Mouse (Mus musculus): ENCODE results near the gene Fam129c. TPM values are rescaled to one million over a fixed set of nuclear protein-coding genes. Genes with fewer than 3 reads are reported as not detected.

Gene Fam129c
- polyA plus RNA-seq (2012; rRNA removed) = 4.8 and 5.4 TPM in 2 replicates

- DNase-seq = no peak
- Histone ChIP-seq H3K4me3 (replicated peaks; ENCODE audit: extremely low read depth, low read depth, low read length) (no peak within 1 kb of the TSS), H3K4me1 (ENCODE audit: control insufficient read depth, insufficient read depth, low read length) (peaks cover 9% of the 10 kb centered on the region)
- TF ChIP-seq CTCF (IDR thresholded peaks at IDR 0.05; ENCODE audit: insufficient read depth, low read length) (no peak), POLR2A (IDR thresholded peaks at IDR 0.05; ENCODE audit: borderline replicate concordance, extremely low read depth, low read depth, low read length) (no peak)
- 82% methylated on average over 3 of the region's 3 CpGs for WGBS
These were observed at the start of gene Fam129c for GRCm38 (mm10) chr8:71597451-71597850. TSS of gene Fam129c (plus strand) at chr8:71597648.

GRCm38 (mm10) chr8:71550754-71551153 lies 46.7 kb upstream of the Fam129c start:
- 57% methylated on average over 7 of the region's 7 CpGs for WGBS
- DNase-seq = no peak
- H3K4me3 ChIP-seq (replicated peaks; ENCODE audit: extremely low read depth, low read depth, low read length) = no peak overlapping the region
- H3K4me1 ChIP-seq (ENCODE audit: control insufficient read depth, insufficient read depth, low read length) = peaks cover 3% of the 10 kb centered on the region
- TF ChIP-seq CTCF (IDR thresholded peaks at IDR 0.05; ENCODE audit: insufficient read depth, low read length) (no peak), POLR2A (IDR thresholded peaks at IDR 0.05; ENCODE audit: borderline replicate concordance, extremely low read depth, low read depth, low read length) (no peak)

- no peak overlapping the region for H3K4me3 ChIP-seq (replicated peaks; ENCODE audit: extremely low read depth, low read depth, low read length)
- no peak for TF ChIP-seq CTCF (IDR thresholded peaks at IDR 0.05; ENCODE audit: insufficient read depth, low read length)
- TF ChIP-seq POLR2A (IDR thresholded peaks at IDR 0.05; ENCODE audit: borderline replicate concordance, extremely low read depth, low read depth, low read length) = no peak
- DNase-seq = no peak
- whole genome bisulfite sequencing = 62% methylated on average over 6 of the region's 6 CpGs
- peaks cover 3% of the 10 kb centered on the region for H3K4me1 ChIP-seq (ENCODE audit: control insufficient read depth, insufficient read depth, low read length)
These were observed 44.7 kb upstream of the Fam129c start for GRCm38 (mm10) chr8:71552770-71553169.

GRCm38 (mm10) chr8:71554001-71554400 lies 43.4 kb upstream of the Fam129c start:
- Histone ChIP-seq H3K4me1 (ENCODE audit: control insufficient read depth, insufficient read depth, low read length) (peaks cover 5% of the 10 kb centered on the region), H3K4me3 (replicated peaks; ENCODE audit: extremely low read depth, low read depth, low read length) (no peak overlapping the region)
- 55% methylated on average over 6 of the region's 6 CpGs for WGBS
- no peak for TF ChIP-seq POLR2A (IDR thresholded peaks at IDR 0.05; ENCODE audit: borderline replicate concordance, extremely low read depth, low read depth, low read length)
- TF ChIP-seq CTCF (IDR thresholded peaks at IDR 0.05; ENCODE audit: insufficient read depth, low read length) = no peak
- DNase-seq = no peak

GRCm38 (mm10) chr8:71554644-71555043 lies 42.8 kb upstream of the Fam129c start:
- no peak for TF ChIP-seq CTCF (IDR thresholded peaks at IDR 0.05; ENCODE audit: insufficient read depth, low read length)
- Histone ChIP-seq H3K4me3 (replicated peaks; ENCODE audit: extremely low read depth, low read depth, low read length) (no peak overlapping the region), H3K4me1 (ENCODE audit: control insufficient read depth, insufficient read depth, low read length) (peaks cover 7% of the 10 kb centered on the region)
- DNase-seq = no peak
- WGBS = 63% methylated on average over 2 of the region's 2 CpGs

GRCm38 (mm10) chr8:71558071-71558957 lies 39.1 kb upstream of the Fam129c start, which contains the start of gene Tmem221:
TSS of gene Tmem221 (minus strand) at chr8:71558871.
- TF ChIP-seq CTCF (IDR thresholded peaks at IDR 0.05; ENCODE audit: insufficient read depth, low read length) (no peak), POLR2A (IDR thresholded peaks at IDR 0.05; ENCODE audit: borderline replicate concordance, extremely low read depth, low read depth, low read length) (peak; percentile 76; the same call in 1 of the 2 replicates)
- 5% methylated on average over 70 of the region's 70 CpGs for WGBS
- DNase-seq = peak; percentile 35
- peak within 1 kb of the TSS; percentile 63 for H3K4me3 ChIP-seq (replicated peaks; ENCODE audit: extremely low read depth, low read depth, low read length)
- H3K4me1 ChIP-seq (ENCODE audit: control insufficient read depth, insufficient read depth, low read length) = peaks cover 6% of the 10 kb centered on the region; the same call in 1 of the 2 replicates

- no peak for TF ChIP-seq POLR2A (IDR thresholded peaks at IDR 0.05; ENCODE audit: borderline replicate concordance, extremely low read depth, low read depth, low read length)
- WGBS = 6% methylated on average over 24 of the region's 24 CpGs
- peaks cover 6% of the 10 kb centered on the region; the same call in 1 of the 2 replicates for H3K4me1 ChIP-seq (ENCODE audit: control insufficient read depth, insufficient read depth, low read length)
- peak; percentile 72 for DNase-seq
- H3K4me3 ChIP-seq (replicated peaks; ENCODE audit: extremely low read depth, low read depth, low read length) = peak overlapping the region; percentile 63
These were observed 38.3 kb upstream of the Fam129c start for GRCm38 (mm10) chr8:71558958-71559690.

- WGBS = 67% methylated on average over 3 of the region's 3 CpGs
- H3K4me1 ChIP-seq (ENCODE audit: control insufficient read depth, insufficient read depth, low read length) = peaks cover 6% of the 10 kb centered on the region; the same call in 1 of the 2 replicates
- no peak for TF ChIP-seq POLR2A (IDR thresholded peaks at IDR 0.05; ENCODE audit: borderline replicate concordance, extremely low read depth, low read depth, low read length)
- no peak overlapping the region for H3K4me3 ChIP-seq (replicated peaks; ENCODE audit: extremely low read depth, low read depth, low read length)
- no peak for DNase-seq
These were observed 37.4 kb upstream of the Fam129c start for GRCm38 (mm10) chr8:71560071-71560470.

GRCm38 (mm10) chr8:71560765-71561164 lies 36.7 kb upstream of the Fam129c start:
- WGBS = 86% methylated on average over 5 of the region's 5 CpGs
- no peak for DNase-seq
- no peak overlapping the region for H3K4me3 ChIP-seq (replicated peaks; ENCODE audit: extremely low read depth, low read depth, low read length)
- TF ChIP-seq CTCF (IDR thresholded peaks at IDR 0.05; ENCODE audit: insufficient read depth, low read length) (no peak), POLR2A (IDR thresholded peaks at IDR 0.05; ENCODE audit: borderline replicate concordance, extremely low read depth, low read depth, low read length) (no peak)
- H3K4me1 ChIP-seq (ENCODE audit: control insufficient read depth, insufficient read depth, low read length) = peaks cover 6% of the 10 kb centered on the region; the same call in 1 of the 2 replicates

Measured in lung, adult 2 months (tissue).